8 mouse cellular contexts compared by ENCODE assay signal in genomic region chr5:105520442-105520965, GRCm38 (mm10). TPM values are rescaled to one million over a fixed set of nuclear protein-coding genes. Genes with fewer than 3 reads are reported as not detected.
DNase-seq lines count a peak whose midpoint lies in the region; TF ChIP-seq lines count a peak whose summit lies in the region.

No protein-coding gene starts in this region.

- TF ChIP-seq CTCF in left cerebral cortex, adult 2 months (IDR thresholded peaks at IDR 0.05) = no peak
- no peak for TF ChIP-seq CTCF in cortical plate, adult 2 months (IDR thresholded peaks at IDR 0.05; ENCODE audit: extremely low read depth, insufficient read depth, low read length)

- 0 out of 2 replicates have a peak overlapping the region, but pooled peaks have one; percentile 24 for H3K27ac ChIP-seq in left cerebral cortex, adult 2 months
- no peak overlapping the region for H3K27ac ChIP-seq in cortical plate, adult 2 months (ENCODE audit: insufficient read depth, low read length)

- no peaks in the 10 kb centered on the region for H3K27me3 ChIP-seq in myocyte (ENCODE audit: control insufficient read depth, insufficient read depth, insufficient read length)

- peaks cover 5% of the 10 kb centered on the region for H3K36me3 ChIP-seq in myocyte (ENCODE audit: control insufficient read depth, insufficient read depth)

- peak overlapping the region; percentile 91 for H3ac ChIP-seq in myocyte (ENCODE audit: control insufficient read depth, insufficient read length)

- peaks cover 18% of the 10 kb centered on the region for H3K79me2 ChIP-seq in myocyte (ENCODE audit: control insufficient read depth, insufficient read depth)

- DNase-seq in left cerebral cortex, adult 2 months (ENCODE audit: extremely low spot score in 1 of 2, low spot score in 2 of 2) = no peak
- DNase-seq in left cerebral cortex, adult 18-20 months (ENCODE audit: low spot score in 2 of 2) = no peak
- DNase-seq in induced T-regulatory cell, adult 2 months (ENCODE audit: low read depth) = peak; percentile 50
- DNase-seq in adrenal gland, adult 18-20 months (ENCODE audit: low spot score in 2 of 2) = no peak
- no peak for DNase-seq in right cerebral cortex, postnatal 36 days (ENCODE audit: low spot score in 2 of 2)
- DNase-seq in layer of hippocampus, adult 8-10 months (ENCODE audit: low spot score in 2 of 2) = no peak

- peaks cover 6% of the 10 kb centered on the region for H3K4me1 ChIP-seq in cortical plate, adult 2 months (ENCODE audit: control insufficient read depth, insufficient read depth, low read length)

- H3K4me3 ChIP-seq in left cerebral cortex, adult 2 months = peak overlapping the region; percentile 99
- peak overlapping the region; percentile 100 for H3K4me3 ChIP-seq in cortical plate, adult 2 months (ENCODE audit: insufficient read depth, low read length)
- peak overlapping the region; percentile 69 for H3K4me3 ChIP-seq in myocyte

- peak overlapping the region; percentile 78 for H3K4me2 ChIP-seq in myocyte (ENCODE audit: low read depth)

- intact Hi-C loops in left cerebral cortex, adult 2 months (cut with DNase I) = no loop called here

- no peak for TF ChIP-seq POLR2A in cortical plate, adult 2 months (IDR thresholded peaks at IDR 0.05; ENCODE audit: extremely low read depth, insufficient read depth, low read length)
- no peak for TF ChIP-seq POLR2A in myocyte (IDR thresholded peaks at IDR 0.05; ENCODE audit: insufficient read length, low read depth)

TF ChIP-seq in myocyte, 11 proteins besides CTCF, POLR2A, EP300 and RAD21:
- no peak for TF ChIP-seq MYOD1 (IDR thresholded peaks at IDR 0.05; ENCODE audit: control insufficient read depth in 1 of 3, insufficient read length in 2 of 3, low read depth in 2 of 3)
- no peak for TF ChIP-seq TCF3 (IDR thresholded peaks at IDR 0.05; ENCODE audit: insufficient read length, low read depth)
- TF ChIP-seq REST (IDR thresholded peaks at IDR 0.05; ENCODE audit: insufficient read depth, insufficient read length) = no peak
- TF ChIP-seq USF1 (IDR thresholded peaks at IDR 0.05; ENCODE audit: low read depth) = no peak
- TF ChIP-seq E2F4 (IDR thresholded peaks at IDR 0.05; ENCODE audit: insufficient read depth) = no peak
- no peak for TF ChIP-seq SRF (IDR thresholded peaks at IDR 0.05; ENCODE audit: control insufficient read depth, insufficient read length, low read depth)
- TF ChIP-seq TCF12 (IDR thresholded peaks at IDR 0.05; ENCODE audit: insufficient read depth, poor library complexity, severe bottlenecking) = no peak
- no peak for TF ChIP-seq MYOG (IDR thresholded peaks at IDR 0.05; ENCODE audit: control insufficient read depth in 1 of 3, insufficient read depth in 1 of 3, insufficient read length in 2 of 3, low read depth in 2 of 3)
- TF ChIP-seq CEBPB (IDR thresholded peaks at IDR 0.05; ENCODE audit: insufficient read depth, poor library complexity, severe bottlenecking) = no peak
- no peak for TF ChIP-seq POLR2AphosphoS2 (IDR thresholded peaks at IDR 0.05; ENCODE audit: insufficient read length, low read depth)
- TF ChIP-seq MAX (IDR thresholded peaks at IDR 0.05; ENCODE audit: low read depth) = no peak

RNA-seq across cellular contexts. Expression of gene Lrrc8c, which starts 1.3 kb away (rescaled TPM):
- 10 to 100 TPM; 32.7 to 37.5 TPM for total RNA-seq in left cerebral cortex, adult 2 months (2021)
- 10 to 100 TPM; 30.7 to 31.0 TPM for total RNA-seq in left cerebral cortex, adult 18-20 months (2021)
- 13.1 and 14.0 TPM in 2 replicates for polyA plus RNA-seq in cortical plate, adult 2 months (2012; rRNA removed)
- polyA plus RNA-seq in myocyte (2012; fragmentation: generic; extraction: Trizol) = 7.9 TPM
- 10 to 100 TPM; 19.2 to 21.3 TPM for total RNA-seq in adrenal gland, adult 18-20 months (2021)
- 10 to 100 TPM; 27.1 to 31.0 (median 29.0) TPM for total RNA-seq in layer of hippocampus, adult 8-10 months (2022)
